Mouse (Mus musculus) layer of hippocampus, adult 9-10 months (tissue): ENCODE data around the gene Casq2.
"Not testable (repeated sequence)": the region's sequence is repeated elsewhere in the genome, so short reads cannot be mapped to it uniquely, and the experiment has no call there.

ENCODE experiments used
- DNase-seq: peaks from one replicate; pipeline ENCODE4 v3.0.0; 2022; ENCODE audit warnings: low spot score

The Casq2 gene

GRCm38 (mm10) chr3:102135389-102136113 lies 49.3 kb downstream of the Casq2 start:
- DNase-seq = no peak

GRCm38 (mm10) chr3:102137158-102137557 lies 50.9 kb downstream of the Casq2 start:
- DNase-seq = no peak

GRCm38 (mm10) chr3:102138899-102139298 lies 52.7 kb downstream of the Casq2 start:
- no peak for DNase-seq

- DNase-seq = no peak
Measured at GRCm38 (mm10) chr3:102140606-102141005, 54.4 kb downstream of the Casq2 start.

- no peak for DNase-seq
Measured at GRCm38 (mm10) chr3:102141451-102141850, 55.2 kb downstream of the Casq2 start.

GRCm38 (mm10) chr3:102141893-102142292 lies 55.7 kb downstream of the Casq2 start:
- DNase-seq = no peak

- no peak for DNase-seq
Measured at GRCm38 (mm10) chr3:102142947-102143346, 56.7 kb downstream of the Casq2 start.

GRCm38 (mm10) chr3:102143536-102143935 lies 57.3 kb downstream of the Casq2 start:
- DNase-seq = no peak

GRCm38 (mm10) chr3:102144401-102144800 lies 58.2 kb downstream of the Casq2 start:
- no peak for DNase-seq

- DNase-seq = no peak
Measured at GRCm38 (mm10) chr3:102145645-102146386, 59.6 kb downstream of the Casq2 start.

GRCm38 (mm10) chr3:102146428-102146827 lies 60.2 kb downstream of the Casq2 start:
- no peak for DNase-seq

GRCm38 (mm10) chr3:102147189-102147588 lies 61.0 kb downstream of the Casq2 start:
- DNase-seq = no peak

- DNase-seq = no peak
Measured at GRCm38 (mm10) chr3:102149941-102150340, 63.7 kb downstream of the Casq2 start.

GRCm38 (mm10) chr3:102151850-102152249 lies 65.6 kb downstream of the Casq2 start:
- DNase-seq = no peak

GRCm38 (mm10) chr3:102152471-102152870 lies 66.3 kb downstream of the Casq2 start:
- DNase-seq = no peak

- no peak for DNase-seq
Measured at GRCm38 (mm10) chr3:102152872-102153271, 66.7 kb downstream of the Casq2 start.

- no peak for DNase-seq
Measured at GRCm38 (mm10) chr3:102154107-102154506, 67.9 kb downstream of the Casq2 start.

- no peak for DNase-seq
Measured at GRCm38 (mm10) chr3:102156737-102157136, 70.5 kb downstream of the Casq2 start.

GRCm38 (mm10) chr3:102157652-102158051 lies 71.4 kb downstream of the Casq2 start:
- DNase-seq = no peak

- no peak for DNase-seq
Measured at GRCm38 (mm10) chr3:102158759-102159422, 72.7 kb downstream of the Casq2 start.

GRCm38 (mm10) chr3:102159423-102160325 lies 73.5 kb downstream of the Casq2 start:
- no peak for DNase-seq

- DNase-seq = not testable (repeated sequence)
Measured at GRCm38 (mm10) chr3:102163861-102164260, 77.6 kb downstream of the Casq2 start.
